Mouse (Mus musculus) liver, embryonic 15.5 days (tissue): Measurements from ENCODE around the gene Gm20388. TPM values are rescaled to one million over a fixed set of nuclear protein-coding genes. Genes with fewer than 3 reads are reported as not detected.

Experiments
- ATAC-seq: fragments of 200-750 bp; cut with Nextera tagmentation; 2 replicates; pipeline ENCODE4 v1.8.0; 2017; ENCODE audit warnings: moderate number of reproducible peaks, mild to moderate bottlenecking, moderate library complexity; ENCODE audit not compliant: insufficient read depth
- H3K27ac ChIP-seq: fragments of 300-500 bp; sonication (generic); replicated peaks from 2 replicates; pipeline ENCODE4 v1.5.1; 2015; ENCODE audit warnings: mild to moderate bottlenecking, inconsistent platforms
- H3K27me3 ChIP-seq: fragments of 300-500 bp; sonication (generic); 2 replicates; pipeline ENCODE4 v1.6.1; 2015; ENCODE audit warnings: mild to moderate bottlenecking, inconsistent platforms
- H3K36me3 ChIP-seq: fragments of 300-500 bp; sonication (generic); replicated peaks from 2 replicates; pipeline ENCODE4 v1.6.1; 2015; ENCODE audit warnings: moderate library complexity, mild to moderate bottlenecking, inconsistent platforms
- H3K4me1 ChIP-seq: fragments of 300-500 bp; sonication (generic); replicated peaks from 2 replicates; pipeline ENCODE4 v1.6.1; 2015; ENCODE audit warnings: inconsistent platforms
- H3K4me2 ChIP-seq: fragments of 300-500 bp; sonication (generic); 2 replicates; pipeline ENCODE4 v1.6.1; 2015; ENCODE audit warnings: moderate library complexity, mild to moderate bottlenecking, inconsistent platforms
- H3K4me3 ChIP-seq: fragments of 300-500 bp; sonication (generic); replicated peaks from 2 replicates; pipeline ENCODE4 v1.5.1; 2015; ENCODE audit warnings: mild to moderate bottlenecking, inconsistent platforms
- H3K9ac ChIP-seq: fragments of 300-500 bp; sonication (generic); 2 replicates; pipeline ENCODE4 v1.6.1; 2015; ENCODE audit warnings: moderate library complexity, mild to moderate bottlenecking, inconsistent platforms
- H3K9me3 ChIP-seq: fragments of 300-500 bp; sonication (generic); replicated peaks from 2 replicates; pipeline ENCODE4 v1.6.1; 2016; ENCODE audit warnings: inconsistent platforms
- WGBS: fragments of 180-500 bp; shearing (Covaris S2); methylation state at CpG from one replicate; pipeline ENCODE4 v1.1.7; 2015; ENCODE audit warnings: mixed read lengths; ENCODE audit not compliant: insufficient replicate concordance; 5-methylcytosine and 5-hydroxymethylcytosine counted together
- polyA plus RNA-seq: library from polyadenylated mRNA; unstranded; fragments of >200 nt; fragmentation: Nextera tagmentation; extraction: Ambion mirVana; gene quantifications from 2 replicates; pipeline ENCODE4 v1.2.1, GENCODE M21; 2015

Gene Gm20388
- polyA plus RNA-seq, 1 experiment from 2014 or later: not detected

- H3K36me3 ChIP-seq: no peaks in the 10 kb centered on the region
- H3K9me3 ChIP-seq: no peaks in the 10 kb centered on the region
- H3K27ac ChIP-seq: no peak overlapping the region
- no peak overlapping the region for H3K9ac ChIP-seq
- no peak for ATAC-seq
- H3K4me2 ChIP-seq: no peak overlapping the region
- peaks cover 8% of the 10 kb centered on the region; the same call in 1 of the 2 replicates for H3K27me3 ChIP-seq
- H3K4me3 ChIP-seq: no peak overlapping the region
- no peaks in the 10 kb centered on the region for H3K4me1 ChIP-seq
- 36% methylated on average over 4 of the region's 4 CpGs for WGBS
These were observed 2332.7 kb downstream of the Gm20388 start for GRCm38 (mm10) chr8:122243310-122243709.

DNA sequence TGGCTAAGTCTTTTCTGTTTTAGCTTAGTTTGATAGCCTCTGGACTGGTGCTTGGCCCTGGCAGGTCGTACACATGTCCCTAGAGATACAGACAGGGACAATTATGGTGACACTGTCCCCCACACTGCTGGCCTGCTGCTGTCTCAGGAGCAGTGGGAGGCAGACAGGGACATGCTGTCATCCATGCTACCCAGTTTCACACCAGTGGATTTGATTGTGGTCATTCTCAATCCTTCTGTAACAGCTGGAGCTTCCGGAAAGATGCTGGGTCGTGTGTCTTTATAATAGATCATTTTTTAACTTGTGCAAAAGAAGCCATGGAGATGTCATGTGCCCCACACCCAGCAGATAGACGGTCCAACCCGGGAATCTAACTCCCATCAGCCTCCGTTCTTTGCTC is 2334.5 kb downstream of the Gm20388 start:
- H3K9ac ChIP-seq: no peak overlapping the region
- WGBS: 60% methylated on average over 6 of the region's 6 CpGs
- peaks cover 5% of the 10 kb centered on the region; the same call in 1 of the 2 replicates for H3K27me3 ChIP-seq
- no peak overlapping the region for H3K4me3 ChIP-seq
- H3K27ac ChIP-seq: no peak overlapping the region
- H3K36me3 ChIP-seq: no peaks in the 10 kb centered on the region
- no peak overlapping the region for H3K4me2 ChIP-seq
- no peaks in the 10 kb centered on the region for H3K9me3 ChIP-seq
- ATAC-seq: no peak
- H3K4me1 ChIP-seq: no peaks in the 10 kb centered on the region

- H3K9ac ChIP-seq: no peak overlapping the region
- ATAC-seq: no peak
- 31% methylated on average over 12 of the region's 12 CpGs for WGBS
- H3K27ac ChIP-seq: no peak overlapping the region
- H3K9me3 ChIP-seq: no peaks in the 10 kb centered on the region
- no peaks in the 10 kb centered on the region for H3K36me3 ChIP-seq
- H3K4me2 ChIP-seq: no peak overlapping the region
- no peaks in the 10 kb centered on the region for H3K4me1 ChIP-seq
- no peaks in the 10 kb centered on the region; the same call in 1 of the 2 replicates for H3K27me3 ChIP-seq
- H3K4me3 ChIP-seq: no peak overlapping the region
These were observed 2335.9 kb downstream of the Gm20388 start for GRCm38 (mm10) chr8:122246257-122247211.

- Histone ChIP-seq H3K27ac (no peak overlapping the region), H3K4me3 (no peak overlapping the region), H3K36me3 (no peaks in the 10 kb centered on the region), H3K4me1 (no peaks in the 10 kb centered on the region), H3K9me3 (no peaks in the 10 kb centered on the region), H3K27me3 (peaks cover 34% of the 10 kb centered on the region), H3K9ac (no peak overlapping the region), H3K4me2 (no peak overlapping the region)
- ATAC-seq: no peak
- WGBS: 84% methylated on average over 1 of the region's 1 CpGs
These were observed 2341.1 kb downstream of the Gm20388 start for GRCm38 (mm10) chr8:122251739-122252138.

- no peaks in the 10 kb centered on the region for H3K4me1 ChIP-seq
- 48% methylated on average over 5 of the region's 5 CpGs for WGBS
- no peaks in the 10 kb centered on the region for H3K9me3 ChIP-seq
- no peaks in the 10 kb centered on the region for H3K36me3 ChIP-seq
- H3K27me3 ChIP-seq: peaks cover 40% of the 10 kb centered on the region
- no peak overlapping the region for H3K9ac ChIP-seq
- no peak overlapping the region for H3K4me2 ChIP-seq
- H3K27ac ChIP-seq: no peak overlapping the region
- no peak for ATAC-seq
- H3K4me3 ChIP-seq: no peak overlapping the region
These were observed 2341.7 kb downstream of the Gm20388 start for GRCm38 (mm10) chr8:122252366-122252765.

DNA sequence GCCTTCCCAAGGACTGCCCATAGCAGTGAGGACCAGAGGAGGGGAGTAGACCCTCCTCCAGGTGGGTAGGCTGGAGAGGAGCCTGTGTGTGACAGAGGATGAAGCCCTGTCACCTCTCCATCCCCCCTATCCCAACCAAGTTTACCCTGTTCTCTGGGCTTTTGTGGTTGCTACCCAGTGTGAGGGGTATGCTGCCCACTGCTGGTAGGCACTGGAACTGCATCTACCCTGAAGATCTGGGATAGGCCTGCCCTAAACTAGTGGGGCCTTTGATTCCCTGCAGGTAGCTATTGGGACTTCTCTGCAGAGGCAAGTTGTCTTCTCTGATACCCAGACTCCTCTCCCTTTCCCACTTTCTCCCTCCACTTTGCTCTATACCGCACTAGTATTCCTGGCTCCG is 2348.7 kb downstream of the Gm20388 start:
- Histone ChIP-seq H3K36me3 (no peaks in the 10 kb centered on the region), H3K27me3 (peaks cover 92% of the 10 kb centered on the region), H3K4me2 (no peak overlapping the region), H3K4me3 (no peak overlapping the region), H3K27ac (no peak overlapping the region), H3K9me3 (no peaks in the 10 kb centered on the region), H3K4me1 (no peaks in the 10 kb centered on the region), H3K9ac (no peak overlapping the region)
- 0 out of 2 replicates have a peak, but pooled peaks have one; percentile 21 for ATAC-seq
- WGBS: 66% methylated on average over 2 of the region's 2 CpGs

- no peak overlapping the region for H3K4me3 ChIP-seq
- no peaks in the 10 kb centered on the region for H3K36me3 ChIP-seq
- no peaks in the 10 kb centered on the region for H3K9me3 ChIP-seq
- H3K4me2 ChIP-seq: no peak overlapping the region
- no peak overlapping the region for H3K27ac ChIP-seq
- no peak overlapping the region for H3K9ac ChIP-seq
- H3K27me3 ChIP-seq: peaks cover 92% of the 10 kb centered on the region
- ATAC-seq: no peak
- no peaks in the 10 kb centered on the region for H3K4me1 ChIP-seq
- 55% methylated on average over 9 of the region's 9 CpGs for WGBS
These were observed 2350.1 kb downstream of the Gm20388 start for GRCm38 (mm10) chr8:122260755-122261154.

GRCm38 (mm10) chr8:122262835-122263234 is 2352.2 kb downstream of the Gm20388 start:
- Histone ChIP-seq H3K36me3 (no peaks in the 10 kb centered on the region), H3K9ac (no peak overlapping the region), H3K4me3 (no peak overlapping the region), H3K27ac (no peak overlapping the region), H3K4me2 (no peak overlapping the region), H3K4me1 (no peaks in the 10 kb centered on the region), H3K9me3 (no peaks in the 10 kb centered on the region), H3K27me3 (peaks cover 92% of the 10 kb centered on the region)
- no peak for ATAC-seq
- 60% methylated on average over 16 of the region's 16 CpGs for WGBS

- peaks cover 93% of the 10 kb centered on the region for H3K27me3 ChIP-seq
- H3K4me2 ChIP-seq: no peak overlapping the region
- no peak for ATAC-seq
- no peak overlapping the region for H3K4me3 ChIP-seq
- no peak overlapping the region for H3K9ac ChIP-seq
- peaks cover 6% of the 10 kb centered on the region for H3K4me1 ChIP-seq
- WGBS: 16% methylated on average over 9 of the region's 9 CpGs
- H3K9me3 ChIP-seq: no peaks in the 10 kb centered on the region
- H3K36me3 ChIP-seq: no peaks in the 10 kb centered on the region
- H3K27ac ChIP-seq: no peak overlapping the region
These were observed 2353.6 kb downstream of the Gm20388 start for GRCm38 (mm10) chr8:122264243-122264642.

GRCm38 (mm10) chr8:122265522-122265921 is 2354.9 kb downstream of the Gm20388 start:
- Histone ChIP-seq H3K36me3 (no peaks in the 10 kb centered on the region), H3K4me3 (no peak overlapping the region), H3K27me3 (peaks cover 94% of the 10 kb centered on the region), H3K9ac (no peak overlapping the region), H3K4me2 (no peak overlapping the region), H3K9me3 (no peaks in the 10 kb centered on the region), H3K4me1 (peaks cover 11% of the 10 kb centered on the region), H3K27ac (no peak overlapping the region)
- no peak for ATAC-seq
- 72% methylated on average over 8 of the region's 8 CpGs for WGBS

DNA sequence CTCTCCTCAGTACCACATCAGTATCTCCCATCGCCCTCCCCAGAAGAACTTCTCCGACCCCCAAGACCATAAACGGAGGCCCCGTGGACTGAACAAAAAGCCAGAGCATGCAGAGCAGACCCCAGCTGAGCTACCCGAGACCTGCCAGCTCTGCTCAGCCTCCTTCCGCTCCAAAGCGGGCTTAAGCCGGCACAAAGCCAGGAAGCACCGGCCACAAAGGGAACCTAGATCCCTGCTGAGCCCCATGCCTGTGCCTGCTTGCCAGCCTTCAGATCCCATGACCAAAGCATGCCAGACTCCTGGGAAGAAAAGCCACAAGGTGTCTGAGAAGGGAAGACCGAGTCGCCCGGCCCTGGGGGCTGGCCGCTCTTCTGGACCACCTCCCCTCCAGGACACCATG is 2356.2 kb downstream of the Gm20388 start:
- Histone ChIP-seq H3K36me3 (no peaks in the 10 kb centered on the region), H3K27me3 (peaks cover 93% of the 10 kb centered on the region), H3K27ac (no peak overlapping the region), H3K4me1 (peaks cover 11% of the 10 kb centered on the region), H3K4me2 (no peak overlapping the region), H3K9ac (no peak overlapping the region), H3K9me3 (no peaks in the 10 kb centered on the region), H3K4me3 (no peak overlapping the region)
- 55% methylated on average over 13 of the region's 13 CpGs for WGBS
- no peak for ATAC-seq
